Mouse (Mus musculus): Measurements from ENCODE around the gene Tulp1.
"Not testable (repeated sequence)": the region's sequence is repeated elsewhere in the genome, so short reads cannot be mapped to it uniquely, and the experiment has no call there.

Gene Tulp1

GRCm38 (mm10) chr17:28365122-28365521, at the start of gene Tulp1:
Gene Tulp1 (minus strand): TSS chr17:28365222.
- DNase-seq (ENCODE audit: low read depth, low spot score) = no peak

GRCm38 (mm10) chr17:28411381-28411960, 46.4 kb upstream of the Tulp1 start:
- peak; percentile 31 for DNase-seq (ENCODE audit: low read depth, low spot score)

- DNase-seq (ENCODE audit: low read depth, low spot score) = no peak
These were observed 45.7 kb upstream of the Tulp1 start for GRCm38 (mm10) chr17:28410731-28411130.

GRCm38 (mm10) chr17:28408251-28408918, 43.4 kb upstream of the Tulp1 start:
- DNase-seq (ENCODE audit: low read depth, low spot score) = no peak

GRCm38 (mm10) chr17:28407418-28408250, 42.6 kb upstream of the Tulp1 start:
- peak; percentile 93 for DNase-seq (ENCODE audit: low read depth, low spot score)

- peak; percentile 84 for DNase-seq (ENCODE audit: low read depth, low spot score)
These were observed 41.4 kb upstream of the Tulp1 start for GRCm38 (mm10) chr17:28406471-28406870.

GRCm38 (mm10) chr17:28404745-28405144, 39.7 kb upstream of the Tulp1 start:
- not testable (repeated sequence) for DNase-seq (ENCODE audit: low read depth, low spot score)

- DNase-seq (ENCODE audit: low read depth, low spot score) = no peak
These were observed 39.3 kb upstream of the Tulp1 start for GRCm38 (mm10) chr17:28404301-28404700.

- DNase-seq (ENCODE audit: low read depth, low spot score) = no peak
These were observed 30.0 kb upstream of the Tulp1 start for GRCm38 (mm10) chr17:28394994-28395393.

GRCm38 (mm10) chr17:28394051-28394765, 29.2 kb upstream of the Tulp1 start:
- DNase-seq (ENCODE audit: low read depth, low spot score) = no peak

GRCm38 (mm10) chr17:28391568-28392432, 26.8 kb upstream of the Tulp1 start:
- DNase-seq (ENCODE audit: low read depth, low spot score) = no peak

- no peak for DNase-seq (ENCODE audit: low read depth, low spot score)
These were observed 23.5 kb upstream of the Tulp1 start for GRCm38 (mm10) chr17:28388534-28388933.

- peak; percentile 87 for DNase-seq (ENCODE audit: low read depth, low spot score)
These were observed 21.3 kb upstream of the Tulp1 start for GRCm38 (mm10) chr17:28386150-28386905.

- DNase-seq (ENCODE audit: low read depth, low spot score) = no peak
These were observed 19.3 kb upstream of the Tulp1 start for GRCm38 (mm10) chr17:28384298-28384697.

GRCm38 (mm10) chr17:28380255-28380654, 15.2 kb upstream of the Tulp1 start:
- DNase-seq (ENCODE audit: low read depth, low spot score) = no peak

GRCm38 (mm10) chr17:28375592-28376061, 10.6 kb upstream of the Tulp1 start:
- no peak for DNase-seq (ENCODE audit: low read depth, low spot score)

- peak; percentile 6 for DNase-seq (ENCODE audit: low read depth, low spot score)
These were observed 9.5 kb upstream of the Tulp1 start for GRCm38 (mm10) chr17:28374494-28374893.

GRCm38 (mm10) chr17:28373821-28374220, 8.8 kb upstream of the Tulp1 start:
- peak; percentile 23 for DNase-seq (ENCODE audit: low read depth, low spot score)

GRCm38 (mm10) chr17:28371941-28372340, 6.9 kb upstream of the Tulp1 start:
- no peak for DNase-seq (ENCODE audit: low read depth, low spot score)

GRCm38 (mm10) chr17:28371286-28371685, 6.3 kb upstream of the Tulp1 start:
- no peak for DNase-seq (ENCODE audit: low read depth, low spot score)
